Mouse (Mus musculus) stomach, embryonic 16.5 days (tissue): ENCODE results near the gene Coro6. TPM values are rescaled to one million over a fixed set of nuclear protein-coding genes. Genes with fewer than 3 reads are reported as not detected.

Experiments
- ATAC-seq: fragments of 200-750 bp; cut with Nextera tagmentation; 2 replicates; pipeline ENCODE4 v1.8.0; 2017; ENCODE audit warnings: moderate number of reproducible peaks, moderate TSS enrichment; ENCODE audit not compliant: insufficient read depth, low FRiP score
- H3K27ac ChIP-seq: fragments of 300-500 bp; sonication (generic); 2 replicates; pipeline ENCODE4 v1.5.1; 2014; ENCODE audit warnings: low read length
- H3K27me3 ChIP-seq: fragments of 300-500 bp; sonication (generic); 2 replicates; pipeline ENCODE4 v1.6.1; 2014; ENCODE audit warnings: low read length, control low read depth, mixed read lengths; ENCODE audit not compliant: control insufficient read depth, insufficient read depth
- H3K36me3 ChIP-seq: fragments of 300-500 bp; sonication (generic); 2 replicates; pipeline ENCODE4 v1.6.1; 2014; ENCODE audit warnings: low read length; ENCODE audit not compliant: control insufficient read depth, insufficient read depth
- H3K4me1 ChIP-seq: fragments of 300-500 bp; sonication (generic); 2 replicates; pipeline ENCODE4 v1.6.1; 2014; ENCODE audit warnings: low read length, control low read depth, mixed read lengths; ENCODE audit not compliant: control insufficient read depth, insufficient read depth
- H3K4me2 ChIP-seq: fragments of 300-500 bp; sonication (generic); 2 replicates; pipeline ENCODE4 v1.6.1; 2014; ENCODE audit warnings: low read depth, low read length, mixed read lengths
- H3K4me3 ChIP-seq: fragments of 300-500 bp; sonication (generic); replicated peaks from 2 replicates; pipeline ENCODE4 v1.5.1; 2014; ENCODE audit warnings: mild to moderate bottlenecking, low read length
- H3K9ac ChIP-seq: fragments of 300-500 bp; sonication (generic); 2 replicates; pipeline ENCODE4 v1.6.1; 2014; ENCODE audit warnings: low read length
- H3K9me3 ChIP-seq: fragments of 300-500 bp; sonication (generic); replicated peaks from 2 replicates; pipeline ENCODE4 v1.6.1; 2016; ENCODE audit warnings: low read length, control low read depth; ENCODE audit not compliant: control insufficient read depth
- WGBS: fragments of 180-500 bp; shearing (Covaris S2); extraction: QIAGEN DNeasy Blood & Tissue Kit; methylation state at CpG from one replicate; pipeline ENCODE4 v1.1.7; 2014; 5-methylcytosine and 5-hydroxymethylcytosine counted together
- polyA plus RNA-seq: library from polyadenylated mRNA; unstranded; fragments of >200 nt; fragmentation: Nextera tagmentation; extraction: Ambion mirVana; gene quantifications from 2 replicates; pipeline ENCODE4 v1.2.1, GENCODE M21; 2015

The Coro6 gene
- polyA plus RNA-seq, 1 experiment from 2014 or later: 2.0 TPM

DNA sequence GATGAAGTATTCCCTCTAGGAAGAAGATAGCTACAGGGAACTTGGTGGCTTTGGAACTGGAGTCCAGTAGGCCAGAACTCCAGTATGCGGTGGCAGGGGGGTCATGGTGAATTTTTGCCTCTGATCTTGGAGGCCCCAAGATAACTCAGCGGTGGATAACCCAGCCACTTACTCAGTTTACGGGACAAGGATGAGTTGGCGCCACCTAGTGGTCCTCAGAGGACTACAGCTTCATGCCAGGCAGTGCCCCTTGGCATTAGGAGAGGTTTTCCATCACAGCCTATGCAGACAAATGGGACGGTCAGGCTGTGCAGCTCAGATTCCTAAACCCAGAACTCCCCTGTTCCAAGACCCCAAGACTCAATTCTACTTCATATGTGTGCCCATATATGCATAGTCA is 39.2 kb downstream of the Coro6 start:
- H3K27me3 ChIP-seq: no peaks in the 10 kb centered on the region
- peaks cover 33% of the 10 kb centered on the region; the same call in 1 of the 2 replicates for H3K36me3 ChIP-seq
- no peak overlapping the region for H3K4me2 ChIP-seq
- H3K4me1 ChIP-seq: peaks cover 24% of the 10 kb centered on the region
- 24% methylated on average over 5 of the region's 5 CpGs for WGBS
- no peak overlapping the region for H3K9ac ChIP-seq
- H3K4me3 ChIP-seq: no peak overlapping the region
- no peak overlapping the region; the same call in 1 of the 2 replicates for H3K27ac ChIP-seq
- no peaks in the 10 kb centered on the region for H3K9me3 ChIP-seq
- no peak; the same call in 1 of the 2 replicates for ATAC-seq

DNA sequence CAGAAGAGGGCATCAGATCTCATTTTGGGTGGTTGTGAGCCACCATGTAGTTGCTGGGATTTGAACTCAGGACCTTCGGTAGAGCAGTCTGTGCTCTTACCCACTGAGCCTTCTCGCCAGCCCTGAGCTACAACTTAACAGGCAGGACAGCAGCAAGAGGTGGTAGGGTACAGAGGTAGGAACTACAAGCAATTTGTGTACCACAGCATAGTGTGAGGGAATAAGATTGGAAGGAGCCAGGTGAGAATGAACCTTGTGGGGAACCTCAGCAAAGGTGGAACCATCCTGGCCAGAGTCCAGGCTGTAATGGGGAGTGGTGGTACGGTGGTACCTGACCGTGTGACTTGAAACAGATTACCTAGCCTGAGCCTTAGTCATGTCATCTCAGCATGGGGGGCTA is 39.8 kb downstream of the Coro6 start:
- Histone ChIP-seq H3K4me2 (no peak overlapping the region), H3K4me3 (no peak overlapping the region), H3K9me3 (no peaks in the 10 kb centered on the region), H3K4me1 (peaks cover 21% of the 10 kb centered on the region), H3K36me3 (peaks cover 39% of the 10 kb centered on the region), H3K27ac (no peak overlapping the region), H3K27me3 (no peaks in the 10 kb centered on the region), H3K9ac (no peak overlapping the region)
- no peak for ATAC-seq
- 90% methylated on average over 4 of the region's 4 CpGs for WGBS

DNA sequence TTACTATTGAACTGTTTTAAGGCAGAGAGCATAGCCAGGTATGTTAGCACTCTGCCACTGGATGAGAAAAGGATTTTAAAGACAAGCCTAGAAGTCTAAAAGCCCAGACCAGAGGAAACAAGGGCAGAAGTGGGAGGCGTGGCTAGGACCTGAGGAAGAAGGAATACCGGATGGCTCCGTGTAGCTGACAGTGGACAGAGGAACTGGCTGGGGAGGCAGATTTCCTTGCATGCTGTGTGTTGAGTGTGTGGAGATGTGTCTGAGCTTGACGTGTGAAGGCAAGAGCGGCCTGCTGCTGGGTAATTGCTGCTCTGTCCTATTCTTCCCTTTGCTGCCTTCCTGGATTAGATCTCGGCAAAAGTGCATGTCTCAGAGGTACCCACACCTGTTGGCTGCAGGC is 40.3 kb downstream of the Coro6 start:
- H3K9ac ChIP-seq: no peak overlapping the region
- H3K27me3 ChIP-seq: no peaks in the 10 kb centered on the region
- no peak overlapping the region for H3K4me3 ChIP-seq
- no peaks in the 10 kb centered on the region for H3K9me3 ChIP-seq
- WGBS: 75% methylated on average over 6 of the region's 6 CpGs
- no peak for ATAC-seq
- H3K4me1 ChIP-seq: peaks cover 17% of the 10 kb centered on the region
- H3K4me2 ChIP-seq: no peak overlapping the region
- peaks cover 39% of the 10 kb centered on the region for H3K36me3 ChIP-seq
- H3K27ac ChIP-seq: peak overlapping the region; percentile 34; the same call in 1 of the 2 replicates

DNA sequence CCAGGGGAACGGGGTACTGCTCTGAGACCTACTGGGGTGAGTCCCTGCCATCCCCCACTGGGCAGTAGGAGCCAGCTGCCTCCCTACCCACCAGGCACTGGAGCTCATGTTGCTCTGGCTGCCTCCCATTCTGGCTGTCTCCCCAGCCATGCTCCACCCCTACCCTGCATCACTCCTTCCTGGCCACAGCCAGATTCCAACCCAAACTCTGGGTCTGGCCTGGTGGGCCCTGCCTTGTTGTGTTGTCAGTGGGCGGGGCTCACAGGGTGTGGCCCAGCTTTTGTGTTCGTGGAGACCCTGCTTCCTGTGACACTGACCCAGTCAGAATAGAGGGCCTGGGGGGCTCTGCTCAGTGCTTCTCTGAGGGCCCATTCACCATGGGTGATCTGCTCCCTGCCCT is 41.3 kb downstream of the Coro6 start:
- H3K4me3 ChIP-seq: no peak overlapping the region
- H3K4me2 ChIP-seq: no peak overlapping the region
- H3K9me3 ChIP-seq: no peaks in the 10 kb centered on the region
- H3K27me3 ChIP-seq: no peaks in the 10 kb centered on the region
- peak overlapping the region; percentile 55; the same call in 1 of the 2 replicates for H3K27ac ChIP-seq
- peak; percentile 9; the same call in 1 of the 2 replicates for ATAC-seq
- H3K9ac ChIP-seq: 0 out of 2 replicates have a peak overlapping the region, but pooled peaks have one; percentile 19
- peaks cover 39% of the 10 kb centered on the region for H3K36me3 ChIP-seq
- peaks cover 12% of the 10 kb centered on the region for H3K4me1 ChIP-seq
- WGBS: 57% methylated on average over 3 of the region's 3 CpGs

DNA sequence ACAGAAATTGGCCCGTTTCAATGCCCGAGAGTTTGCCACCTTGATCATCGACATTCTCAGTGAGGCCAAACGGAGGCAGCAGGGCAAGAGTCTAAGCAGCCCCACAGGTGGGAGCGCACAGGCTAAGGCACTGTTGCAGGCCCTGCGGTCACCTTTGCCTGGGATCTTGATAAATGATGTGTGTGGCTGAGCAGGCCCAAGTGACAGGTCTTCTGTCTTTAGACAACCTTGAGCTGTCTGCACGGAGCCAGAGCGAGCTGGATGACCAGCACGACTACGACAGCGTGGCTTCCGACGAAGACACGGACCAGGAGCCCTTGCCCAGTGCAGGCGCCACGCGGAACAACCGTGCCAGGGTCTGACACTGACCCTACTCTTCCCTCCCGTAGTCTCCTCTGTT is 42.2 kb downstream of the Coro6 start:
- 90% methylated on average over 19 of the region's 19 CpGs for WGBS
- ATAC-seq: no peak
- peaks cover 10% of the 10 kb centered on the region for H3K4me1 ChIP-seq
- no peak overlapping the region for H3K4me3 ChIP-seq
- peaks cover 38% of the 10 kb centered on the region for H3K36me3 ChIP-seq
- no peaks in the 10 kb centered on the region for H3K27me3 ChIP-seq
- H3K4me2 ChIP-seq: no peak overlapping the region
- H3K27ac ChIP-seq: no peak overlapping the region
- H3K9me3 ChIP-seq: no peaks in the 10 kb centered on the region
- no peak overlapping the region for H3K9ac ChIP-seq

DNA sequence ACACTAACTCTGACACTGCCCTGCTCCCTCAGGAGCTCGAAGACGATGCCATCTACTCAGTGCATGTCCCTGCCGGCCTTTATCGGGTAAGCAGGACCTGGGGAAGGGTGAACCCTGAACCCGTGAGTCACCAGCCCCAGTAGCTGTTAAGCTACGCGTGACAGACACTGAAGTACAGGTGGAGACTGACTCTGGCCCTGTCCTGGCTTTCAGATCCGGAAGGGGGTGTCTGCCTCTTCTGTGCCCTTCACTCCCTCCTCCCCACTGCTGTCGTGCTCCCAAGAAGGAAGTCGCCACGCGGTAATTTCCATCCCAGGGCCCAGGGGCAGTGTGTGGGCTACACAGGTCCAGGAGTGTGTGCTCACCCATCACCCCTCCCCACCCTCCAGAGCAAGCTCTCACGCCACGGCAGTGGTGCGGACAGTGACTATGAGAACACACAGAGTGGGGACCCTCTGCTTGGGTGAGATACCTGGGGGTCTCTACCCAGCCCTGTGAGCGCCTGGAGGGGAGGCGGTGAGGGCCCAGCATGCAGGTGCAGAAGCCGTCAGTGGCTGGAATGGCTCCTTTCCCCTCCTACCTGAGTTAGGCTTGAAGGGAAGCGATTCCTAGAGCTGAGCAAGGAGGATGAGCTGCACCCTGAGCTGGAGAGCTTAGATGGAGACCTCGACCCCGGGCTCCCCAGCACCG is 43.2 kb downstream of the Coro6 start:
- H3K27me3 ChIP-seq: no peaks in the 10 kb centered on the region
- no peak overlapping the region for H3K4me2 ChIP-seq
- peaks cover 10% of the 10 kb centered on the region for H3K4me1 ChIP-seq
- no peaks in the 10 kb centered on the region for H3K9me3 ChIP-seq
- no peak overlapping the region for H3K4me3 ChIP-seq
- H3K27ac ChIP-seq: no peak overlapping the region
- peaks cover 39% of the 10 kb centered on the region for H3K36me3 ChIP-seq
- H3K9ac ChIP-seq: no peak overlapping the region
- 83% methylated on average over 22 of the region's 22 CpGs for WGBS
- no peak for ATAC-seq

DNA sequence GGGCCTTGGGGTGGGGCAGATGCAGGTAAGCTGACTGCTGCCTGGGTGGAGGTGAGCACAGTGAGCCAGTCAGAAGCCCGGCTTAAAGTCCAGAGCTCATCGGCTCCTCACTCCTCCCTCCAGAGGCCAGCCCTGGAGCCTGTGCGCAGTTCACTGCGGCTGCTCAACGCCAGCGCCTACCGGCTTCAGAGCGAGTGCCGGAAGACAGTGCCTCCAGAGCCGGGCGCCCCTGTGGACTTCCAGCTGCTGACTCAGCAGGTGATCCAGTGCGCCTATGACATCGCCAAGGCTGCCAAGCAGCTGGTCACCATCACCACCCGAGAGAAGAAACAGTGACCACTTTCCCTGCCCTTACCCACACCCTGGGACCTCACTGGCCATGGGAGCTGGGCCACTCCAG is 44.1 kb downstream of the Coro6 start:
- Histone ChIP-seq H3K9me3 (no peaks in the 10 kb centered on the region), H3K27me3 (no peaks in the 10 kb centered on the region), H3K4me1 (peaks cover 8% of the 10 kb centered on the region), H3K27ac (no peak overlapping the region), H3K4me3 (no peak overlapping the region), H3K9ac (no peak overlapping the region), H3K36me3 (peaks cover 32% of the 10 kb centered on the region), H3K4me2 (no peak overlapping the region)
- ATAC-seq: no peak
- 79% methylated on average over 14 of the region's 14 CpGs for whole genome bisulfite sequencing

DNA sequence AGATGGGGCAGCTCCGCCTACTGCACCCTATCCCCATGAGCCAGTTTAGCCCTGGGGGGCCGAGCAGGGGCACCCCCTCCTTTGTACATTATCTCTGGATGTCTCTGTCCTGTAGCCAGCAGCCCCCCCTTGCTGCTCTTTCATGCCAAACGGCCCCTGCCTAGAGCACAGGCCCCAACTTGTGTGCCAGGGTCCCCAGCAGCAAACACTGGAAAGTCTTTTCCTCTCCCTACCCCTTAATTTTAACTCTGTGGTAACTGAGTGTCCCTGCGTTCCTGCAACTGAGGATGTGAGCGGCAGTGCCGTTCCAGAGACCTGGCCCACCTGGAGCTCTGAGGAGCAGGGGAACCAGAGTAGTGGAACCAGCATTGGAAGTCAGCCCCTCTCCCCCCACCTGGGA is 44.7 kb downstream of the Coro6 start:
- Histone ChIP-seq H3K9ac (0 out of 2 replicates have a peak overlapping the region, but pooled peaks have one; percentile 5), H3K36me3 (peaks cover 32% of the 10 kb centered on the region), H3K4me3 (no peak overlapping the region), H3K27me3 (no peaks in the 10 kb centered on the region), H3K4me1 (peaks cover 9% of the 10 kb centered on the region), H3K27ac (no peak overlapping the region), H3K9me3 (no peaks in the 10 kb centered on the region), H3K4me2 (no peak overlapping the region)
- no peak for ATAC-seq
- WGBS: 77% methylated on average over 6 of the region's 6 CpGs

DNA sequence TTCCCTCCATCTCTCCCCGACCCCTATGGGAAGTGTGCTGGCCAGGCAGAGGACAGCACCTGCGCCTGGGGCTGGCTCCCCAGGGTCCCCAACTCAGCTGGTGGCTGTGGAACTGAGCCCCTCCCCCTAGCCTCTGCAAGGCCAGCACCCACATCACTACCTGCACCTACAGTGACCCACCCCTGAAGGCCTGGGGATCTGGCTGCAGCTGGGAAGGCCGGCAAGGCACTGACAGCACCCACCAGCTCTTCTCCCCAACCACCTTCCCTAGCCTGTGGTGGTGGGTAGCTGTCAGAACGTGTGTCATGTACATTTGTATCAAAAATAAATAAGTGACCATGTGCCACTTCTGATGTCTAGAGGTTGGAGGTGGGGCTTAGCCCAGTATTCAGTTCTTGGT is 45.2 kb downstream of the Coro6 start:
- ATAC-seq: no peak
- Histone ChIP-seq H3K4me3 (no peak overlapping the region), H3K27me3 (no peaks in the 10 kb centered on the region), H3K9ac (no peak overlapping the region), H3K4me2 (no peak overlapping the region), H3K9me3 (no peaks in the 10 kb centered on the region), H3K4me1 (peaks cover 12% of the 10 kb centered on the region), H3K27ac (no peak overlapping the region), H3K36me3 (peaks cover 32% of the 10 kb centered on the region)
- 66% methylated on average over 4 of the region's 4 CpGs for WGBS
